Mouse (Mus musculus) neutrophil, adult 5-6 weeks (primary cell): Measurements from ENCODE around the gene Ints3. TPM values are rescaled to one million over a fixed set of nuclear protein-coding genes. Genes with fewer than 3 reads are reported as not detected.
A peak's percentile ranks its signal among the peaks of the same experiment; 100 is the strongest.

ENCODE experiments used
- ATAC-seq: fragments of 151-379, 151-347 bp; 2 replicates; pipeline ENCODE4 v1.8.0; 2017; ENCODE audit warnings: mild to moderate bottlenecking, moderate TSS enrichment; ENCODE audit not compliant: insufficient number of reproducible peaks, poor library complexity, low FRiP score, severe bottlenecking; ENCODE audit errors: extremely low read depth
- total RNA-seq: library from RNA; stranded (forward); fragments of 200-1000 nt; gene quantifications from 2 replicates; pipeline ENCODE4 v1.2.3, GENCODE M21; 2017

Gene Ints3
- total RNA-seq, 1 experiment from 2014 or later = 23.2 TPM

GRCm38 (mm10) chr3:90404609-90405008, 28.8 kb downstream of the Ints3 start:
- no peak for ATAC-seq

DNA sequence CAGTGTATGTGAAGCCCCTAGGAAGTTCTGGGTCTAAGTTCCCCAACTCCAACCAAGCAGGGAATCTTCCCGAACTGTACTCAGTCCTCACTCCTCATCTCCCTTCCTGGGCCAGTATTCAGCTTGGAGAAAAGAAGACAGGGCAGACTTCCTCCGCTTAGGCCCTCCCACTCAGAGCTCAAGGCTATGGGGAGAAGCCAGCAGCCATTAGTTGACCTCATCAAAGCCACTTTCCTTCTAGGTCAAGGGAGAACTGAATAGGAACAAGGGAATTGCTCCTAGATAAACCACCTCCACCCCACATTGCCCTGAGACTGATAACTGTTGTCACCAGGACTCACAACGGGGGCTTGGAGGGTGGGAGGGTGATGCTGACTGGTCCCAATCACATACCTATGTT, 29.3 kb downstream of the Ints3 start:
- ATAC-seq = no peak

DNA sequence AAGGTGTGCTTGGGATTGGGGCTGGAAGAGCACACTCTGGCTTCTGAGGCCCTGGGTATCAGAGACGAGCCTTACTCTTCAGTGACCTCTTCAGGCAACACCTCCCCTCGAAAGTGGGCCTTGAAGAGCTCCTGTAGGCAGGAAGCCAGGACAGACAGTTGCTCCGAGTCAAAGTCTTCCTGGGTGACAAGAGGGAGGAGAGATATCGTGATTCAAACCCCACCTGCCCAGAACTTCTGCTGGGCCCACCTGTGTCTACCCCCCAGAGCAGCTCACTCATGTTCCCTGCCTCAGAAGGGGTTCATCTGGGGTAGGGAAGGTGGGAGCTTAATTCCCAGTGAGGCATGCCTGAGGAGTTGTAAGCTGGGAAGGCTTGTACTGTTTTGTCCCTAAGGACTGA, 32.4 kb downstream of the Ints3 start:
- no peak for ATAC-seq

DNA sequence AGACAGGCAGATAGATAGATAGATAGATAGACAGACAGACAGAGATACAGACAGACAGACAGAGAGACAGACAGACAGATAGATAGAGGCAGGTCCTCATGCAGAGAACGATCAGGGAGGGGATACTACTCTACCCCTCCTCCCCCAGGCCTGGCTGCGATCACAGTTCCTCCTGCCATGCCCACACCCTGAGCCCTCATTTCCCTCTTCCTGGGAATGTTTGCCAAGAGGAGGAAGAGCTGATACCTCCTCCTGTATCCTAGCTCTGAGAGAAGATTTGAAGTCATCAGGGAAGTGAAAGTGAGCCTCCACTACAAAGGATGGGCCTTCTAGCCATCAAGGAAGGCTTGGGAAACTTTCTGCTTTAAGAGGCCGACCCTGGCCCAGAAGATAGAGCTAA, 37.8 kb downstream of the Ints3 start:
- ATAC-seq = no peak

DNA sequence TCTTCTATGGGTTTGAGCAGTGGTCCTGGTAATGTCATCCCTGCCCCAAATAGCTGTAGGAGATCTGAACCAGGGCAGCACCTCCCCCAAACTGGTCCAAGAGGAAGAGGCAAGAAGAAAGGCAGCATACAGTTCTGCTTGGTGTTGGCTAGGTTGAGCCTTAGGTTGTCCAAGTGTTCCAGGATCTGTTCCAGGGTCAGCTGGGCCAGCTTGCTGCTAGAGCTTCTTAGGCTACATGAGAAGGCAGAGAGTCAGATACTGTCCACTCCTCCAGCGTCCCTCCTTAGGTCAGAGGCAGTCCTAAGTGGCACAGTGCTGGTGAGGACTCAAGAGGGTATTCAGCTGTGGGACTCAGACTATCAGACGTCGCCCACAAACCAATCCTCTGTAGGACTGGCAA, 40.8 kb downstream of the Ints3 start:
- no peak for ATAC-seq

DNA sequence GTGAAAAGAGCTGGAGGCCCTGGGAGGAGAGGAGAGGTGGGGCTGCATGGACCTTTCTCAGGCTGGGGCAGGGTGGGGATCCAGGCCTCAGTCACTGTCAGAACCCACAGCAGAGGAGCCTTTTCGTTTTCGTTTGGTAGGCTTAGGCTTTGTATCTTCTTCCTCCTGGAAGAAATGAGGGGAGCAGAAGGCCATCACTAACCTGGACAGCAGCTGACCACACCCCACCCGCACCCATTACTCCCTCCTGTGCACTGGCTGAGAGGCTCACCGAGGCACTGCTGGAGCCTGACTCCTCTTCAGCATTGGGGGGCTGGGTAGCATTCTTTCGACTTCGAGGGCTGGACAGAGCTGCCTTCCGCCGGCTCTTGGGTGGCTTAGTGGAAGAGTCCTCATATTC, 41.5 kb downstream of the Ints3 start:
- ATAC-seq = no peak

DNA sequence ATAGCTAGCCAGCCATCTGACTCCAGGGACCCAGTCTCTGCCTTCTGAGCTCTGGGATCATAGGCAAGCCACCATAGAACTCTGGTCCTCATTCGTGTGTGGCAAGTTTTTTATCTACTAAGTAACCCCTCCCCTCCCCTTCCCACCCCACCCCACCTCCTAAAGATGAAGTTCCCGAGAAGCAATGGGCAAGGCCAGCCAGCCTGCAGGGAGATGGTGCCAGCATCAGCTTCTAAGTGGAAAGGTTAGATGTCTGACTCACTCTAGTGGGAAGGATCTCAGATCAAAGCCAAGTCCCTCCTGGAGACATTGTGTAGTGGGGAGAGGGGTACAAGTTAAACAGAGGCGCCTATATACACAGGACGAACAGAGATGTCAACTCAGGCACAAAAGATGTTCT, 42.4 kb downstream of the Ints3 start:
- no peak for ATAC-seq

DNA sequence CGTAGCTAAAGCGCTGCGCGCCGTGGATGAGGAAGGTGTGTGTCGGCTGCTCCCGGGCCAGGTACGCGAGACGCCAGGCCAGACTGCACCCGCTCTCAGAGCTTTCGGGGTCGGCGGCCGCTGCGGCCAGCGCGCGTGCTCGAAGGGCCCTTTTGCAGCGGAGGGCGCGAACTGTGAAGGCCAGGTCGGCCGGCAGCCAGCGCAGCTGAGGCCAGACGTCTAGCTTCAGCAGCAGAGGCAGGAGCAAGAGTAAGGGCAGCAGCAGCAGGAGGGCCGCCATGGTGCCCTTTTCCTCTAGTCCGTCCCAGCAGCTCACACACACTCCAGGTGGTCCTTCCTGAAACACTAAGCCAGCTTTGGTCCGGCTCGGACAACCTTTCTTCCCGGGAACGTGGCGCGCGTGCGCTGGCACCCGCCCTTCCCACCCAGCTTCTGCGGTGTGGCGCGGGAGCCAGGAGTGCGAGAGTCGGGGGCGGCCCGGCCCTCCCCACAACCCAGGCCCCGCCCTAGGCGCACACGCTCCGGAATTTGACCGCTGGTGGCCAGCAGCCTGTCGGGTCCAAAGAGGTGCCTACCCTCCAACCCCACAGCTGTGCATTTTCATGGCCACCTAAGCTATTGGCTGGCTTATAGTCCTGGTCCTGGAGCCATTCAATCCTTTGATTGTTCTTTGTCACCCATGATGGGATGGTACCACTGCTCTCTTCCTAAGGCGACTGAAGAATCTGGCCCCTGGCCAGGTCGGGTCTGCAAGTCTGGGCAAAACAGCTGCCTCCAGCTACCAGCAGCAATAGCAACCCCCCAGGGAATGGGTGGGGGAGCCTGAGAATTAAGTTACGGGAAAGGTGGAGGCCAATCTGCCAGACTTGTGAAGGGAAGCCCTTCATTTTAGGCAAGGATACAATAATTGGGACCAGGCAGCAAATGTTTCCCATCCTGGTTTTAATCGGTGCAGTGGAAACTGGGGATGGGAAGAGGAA, 43.6 kb downstream of the Ints3 start, which contains the start of gene Slc27a3:
Gene Slc27a3 (minus strand): TSS at position 428 of the 980 bp plus-strand sequence.
- no peak for ATAC-seq

- ATAC-seq = no peak
These were observed 44.5 kb downstream of the Ints3 start for GRCm38 (mm10) chr3:90388726-90389510.

DNA sequence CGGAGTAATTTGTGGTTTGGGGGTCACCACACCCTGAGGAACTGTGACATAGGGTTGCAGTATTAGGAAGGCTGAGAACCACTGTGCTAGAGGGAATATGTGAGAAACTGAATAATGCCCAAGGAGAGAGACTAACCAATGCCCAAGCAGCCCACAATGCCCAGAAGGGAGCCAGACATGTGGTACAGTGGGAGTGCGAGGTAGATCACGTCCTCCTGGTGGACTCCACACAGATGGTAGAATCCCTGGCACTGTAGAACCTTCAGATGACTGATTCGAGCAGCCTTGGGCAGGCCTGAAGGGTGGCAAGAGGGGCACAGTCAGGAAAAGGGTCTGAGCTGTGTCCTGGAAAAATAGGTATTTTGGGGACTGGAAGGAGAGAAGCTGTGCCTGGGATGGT, 45.2 kb downstream of the Ints3 start:
- no peak for ATAC-seq

GRCm38 (mm10) chr3:90387483-90387882, 45.9 kb downstream of the Ints3 start:
- no peak for ATAC-seq

DNA sequence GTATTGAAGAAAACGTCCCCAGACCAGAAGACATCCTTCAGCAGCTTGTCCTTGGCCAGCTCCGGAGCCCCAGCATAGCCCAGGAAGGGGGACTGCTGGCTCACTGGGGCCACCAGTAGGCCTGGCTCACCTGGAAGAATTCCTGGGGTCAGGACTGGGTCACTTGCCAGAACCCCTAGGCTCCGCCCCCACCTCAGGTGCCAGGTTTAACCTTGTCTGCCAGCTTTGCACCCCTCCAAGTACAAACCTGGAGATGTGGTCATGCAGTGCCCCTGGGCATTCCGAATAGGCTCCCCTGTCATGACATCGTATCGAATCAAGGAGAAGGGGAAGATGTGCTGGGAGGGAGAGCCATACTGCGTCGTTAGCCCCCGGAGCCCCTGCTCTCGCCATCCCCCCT, 46.6 kb downstream of the Ints3 start:
- no peak for ATAC-seq

- ATAC-seq = no peak
These were observed 48.5 kb downstream of the Ints3 start for GRCm38 (mm10) chr3:90384851-90385375.

- ATAC-seq = peak; percentile 87
These were observed 49.7 kb downstream of the Ints3 start for GRCm38 (mm10) chr3:90383690-90384089.

DNA sequence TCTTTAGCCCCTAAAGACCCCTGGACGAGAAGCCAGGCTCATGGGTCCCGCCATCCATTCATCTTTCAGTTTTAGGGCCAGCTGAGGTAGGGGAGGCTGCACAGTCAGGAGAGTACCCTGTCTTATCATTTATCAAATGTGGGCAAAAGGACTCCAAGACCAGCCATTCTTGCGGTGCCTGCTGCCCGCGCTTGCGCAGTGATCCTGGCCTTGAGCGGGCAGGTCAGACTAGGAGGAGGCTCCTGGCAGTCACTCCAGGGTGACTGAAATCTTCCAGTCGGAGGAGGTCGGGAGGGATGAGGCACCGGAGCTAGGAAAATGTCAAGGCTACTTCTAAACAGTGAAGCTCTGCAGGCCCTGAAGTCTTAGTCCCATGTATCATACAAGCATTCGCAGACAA, 51.7 kb downstream of the Ints3 start:
- no peak for ATAC-seq

GRCm38 (mm10) chr3:90378496-90378895, 54.9 kb downstream of the Ints3 start:
- ATAC-seq = no peak

GRCm38 (mm10) chr3:90376247-90376585, 57.2 kb downstream of the Ints3 start:
- ATAC-seq = no peak

- ATAC-seq = no peak
These were observed 57.7 kb downstream of the Ints3 start for GRCm38 (mm10) chr3:90375562-90376246.

DNA sequence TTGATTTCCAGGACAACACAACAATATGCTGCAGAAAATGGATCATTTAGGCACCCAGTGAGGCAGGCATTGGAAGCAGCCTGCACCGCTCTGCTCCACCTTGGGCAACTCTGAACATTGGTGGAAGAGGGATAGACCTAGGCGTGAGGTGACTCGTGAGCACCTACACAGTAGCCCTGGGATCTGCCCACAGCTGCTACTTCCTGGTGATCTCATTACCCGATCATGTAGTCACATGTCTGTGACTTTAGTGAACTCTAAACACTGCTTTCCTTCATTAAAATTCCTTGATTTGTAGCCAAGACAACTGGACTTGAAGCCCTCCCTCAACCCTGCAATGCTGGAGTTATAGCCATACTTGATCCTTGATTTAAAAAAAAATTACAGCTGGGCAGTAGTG, 59.1 kb downstream of the Ints3 start:
- no peak for ATAC-seq
